Mouse (Mus musculus) MEL (cell line): ENCODE data around the gene Gale. TPM values are rescaled to one million over a fixed set of nuclear protein-coding genes. Genes with fewer than 3 reads are reported as not detected.
A peak's percentile ranks its signal among the peaks of the same experiment; 100 is the strongest.

Source experiments
- DNase-seq: peaks from one replicate; pipeline ENCODE4 v3.0.0; 2011; ENCODE audit warnings: low read depth, low spot score
- H3K27ac ChIP-seq: 2 replicates; pipeline ENCODE4 v1.5.1; 2012; ENCODE audit warnings: low read depth, mild to moderate bottlenecking, control low read depth, low read length, moderate library complexity; ENCODE audit not compliant: control insufficient read depth
- H3K27me3 ChIP-seq, 2 experiments: fragments of 150-350 bp in 1 of 2; sonication (generic) in 1 of 2; 2 replicates each; pipeline ENCODE4 v1.6.1; 2012; ENCODE audit warnings: low read length in 2 of 2, mild to moderate bottlenecking in 2 of 2, improper control_type of control experiment in 1 of 2, moderate library complexity in 1 of 2; ENCODE audit not compliant: insufficient read depth in 2 of 2, control insufficient read depth in 1 of 2
- H3K36me3 ChIP-seq, 2 experiments: 2 replicates each; pipeline ENCODE4 v1.6.1; 2012 to 2014; ENCODE audit warnings: low read length in 2 of 2, improper control_type of control experiment in 1 of 2, inconsistent platforms in 1 of 2, mild to moderate bottlenecking in 1 of 2; ENCODE audit not compliant: insufficient read depth in 2 of 2, control insufficient read depth in 1 of 2
- H3K4me1 ChIP-seq, 2 experiments: fragments of 150-350 bp in 1 of 2; sonication (generic) in 1 of 2; 2 replicates each; pipeline ENCODE4 v1.6.1; 2012; ENCODE audit warnings: low read length in 2 of 2, improper control_type of control experiment in 1 of 2, mild to moderate bottlenecking in 1 of 2; ENCODE audit not compliant: insufficient read depth in 2 of 2, control insufficient read depth in 1 of 2
- H3K4me3 ChIP-seq, 2 experiments: fragments of 150-350 bp in 1 of 2; sonication (generic) in 1 of 2; 2 replicates each; pipeline ENCODE4 v1.5.1; 2012; ENCODE audit warnings: low read depth in 2 of 2, low read length in 2 of 2, mild to moderate bottlenecking in 2 of 2, moderate library complexity in 2 of 2, control low read depth in 1 of 2, improper control_type of control experiment in 1 of 2; ENCODE audit not compliant: control insufficient read depth in 1 of 2, insufficient read depth in 1 of 2
- H3K79me2 ChIP-seq: 2 replicates; pipeline ENCODE4 v1.6.1; 2012; ENCODE audit warnings: mild to moderate bottlenecking, low read length, moderate library complexity; ENCODE audit not compliant: control insufficient read depth, poor library complexity, insufficient read depth
- H3K9ac ChIP-seq: 2 replicates; pipeline ENCODE4 v1.6.1; 2012; ENCODE audit warnings: low read depth, mild to moderate bottlenecking, control low read depth, low read length, moderate library complexity; ENCODE audit not compliant: control insufficient read depth, poor library complexity, severe bottlenecking
- H3K9me3 ChIP-seq: fragments of 150-350 bp; sonication (generic); replicated peaks from 2 replicates; pipeline ENCODE4 v1.6.1; 2012; ENCODE audit warnings: mild to moderate bottlenecking, low read length, improper control_type of control experiment, moderate library complexity; ENCODE audit not compliant: insufficient read depth
- BHLHE40 ChIP-seq: IDR thresholded peaks from 2 replicates; pipeline ENCODE4 v1.6.1; 2012; ENCODE audit warnings: low read depth, mild to moderate bottlenecking, inconsistent platforms, low read length, improper control_type of control experiment, borderline replicate concordance
- CHD1 ChIP-seq: IDR thresholded peaks from 2 replicates; pipeline ENCODE4 v1.6.1; 2012; ENCODE audit warnings: low read depth, mild to moderate bottlenecking, inconsistent platforms, low read length, improper control_type of control experiment
- E2F4 ChIP-seq: IDR thresholded peaks from 2 replicates; pipeline ENCODE4 v1.6.1; 2011; ENCODE audit warnings: low read depth, low read length, improper control_type of control experiment, borderline replicate concordance
- ELF1 ChIP-seq: IDR thresholded peaks from 2 replicates; pipeline ENCODE4 v1.6.1; 2014; ENCODE audit warnings: low read depth, mild to moderate bottlenecking, inconsistent platforms, low read length, improper control_type of control experiment, moderate library complexity
- EP300 ChIP-seq, 2 experiments: IDR thresholded peaks; 2 replicates each; pipeline ENCODE4 v1.6.1; 2011; ENCODE audit warnings: improper control_type of control experiment in 2 of 2, low read length in 2 of 2, low read depth in 1 of 2, mild to moderate bottlenecking in 1 of 2
- GABPA ChIP-seq: IDR thresholded peaks from 2 replicates; pipeline ENCODE4 v1.6.1; 2012; ENCODE audit warnings: low read depth, mild to moderate bottlenecking, inconsistent platforms, low read length, improper control_type of control experiment, moderate library complexity
- GATA1 ChIP-seq: IDR thresholded peaks from 2 replicates; pipeline ENCODE4 v1.6.1; 2011; ENCODE audit warnings: low read depth, low read length, improper control_type of control experiment
- JUND ChIP-seq: IDR thresholded peaks from 2 replicates; pipeline ENCODE4 v1.6.1; 2011; ENCODE audit warnings: low read depth, mild to moderate bottlenecking, improper control_type of control experiment, low read length
- MAX ChIP-seq: IDR thresholded peaks from 2 replicates; pipeline ENCODE4 v1.6.1; 2011; ENCODE audit warnings: low read length, improper control_type of control experiment
- MEF2A ChIP-seq: IDR thresholded peaks from 2 replicates; pipeline ENCODE4 v1.6.1; 2014; ENCODE audit warnings: low read depth, mild to moderate bottlenecking, inconsistent platforms, low read length, improper control_type of control experiment; ENCODE audit not compliant: poor library complexity, insufficient replicate concordance, severe bottlenecking; ENCODE audit errors: extremely low read depth
- MXI1 ChIP-seq: IDR thresholded peaks from 2 replicates; pipeline ENCODE4 v1.6.1; 2011; ENCODE audit warnings: mild to moderate bottlenecking, low read depth, low read length, improper control_type of control experiment
- MYB ChIP-seq: IDR thresholded peaks from 2 replicates; pipeline ENCODE4 v1.6.1; 2011; ENCODE audit warnings: mild to moderate bottlenecking, low read depth, low read length, improper control_type of control experiment
- MYC ChIP-seq: IDR thresholded peaks from 2 replicates; pipeline ENCODE4 v1.6.1; 2011; ENCODE audit warnings: low read depth, mild to moderate bottlenecking, low read length, improper control_type of control experiment, moderate library complexity
- NRF1 ChIP-seq: IDR thresholded peaks from 2 replicates; pipeline ENCODE4 v1.6.1; 2014; ENCODE audit warnings: low read depth, mild to moderate bottlenecking, inconsistent platforms, low read length, improper control_type of control experiment, moderate library complexity; ENCODE audit not compliant: poor library complexity, insufficient read depth, severe bottlenecking
- POLR2AphosphoS5 ChIP-seq: IDR thresholded peaks from 2 replicates; pipeline ENCODE4 v1.6.1; 2012; ENCODE audit warnings: low read depth, borderline replicate concordance, mild to moderate bottlenecking, inconsistent platforms, low read length, moderate library complexity, mixed read lengths
- RAD21 ChIP-seq: IDR thresholded peaks from 2 replicates; pipeline ENCODE4 v1.6.1; 2011; ENCODE audit warnings: mild to moderate bottlenecking, low read depth, low read length, improper control_type of control experiment
- RCOR1 ChIP-seq: IDR thresholded peaks from 2 replicates; pipeline ENCODE4 v1.6.1; 2012; ENCODE audit warnings: low read depth, mild to moderate bottlenecking, inconsistent platforms, low read length, improper control_type of control experiment
- TAL1 ChIP-seq: IDR thresholded peaks from 2 replicates; pipeline ENCODE4 v1.6.1; 2012; ENCODE audit warnings: mild to moderate bottlenecking, inconsistent platforms, low read length, moderate library complexity, mixed read lengths
- TCF12 ChIP-seq: IDR thresholded peaks from 2 replicates; pipeline ENCODE4 v1.6.1; 2014; ENCODE audit warnings: low read depth, mild to moderate bottlenecking, inconsistent platforms, low read length, improper control_type of control experiment, moderate library complexity
- UBTF ChIP-seq: IDR thresholded peaks from 2 replicates; pipeline ENCODE4 v1.6.1; 2012; ENCODE audit warnings: low read depth, mild to moderate bottlenecking, inconsistent platforms, low read length, improper control_type of control experiment, moderate library complexity, borderline replicate concordance; ENCODE audit not compliant: insufficient read depth
- USF2 ChIP-seq, 2 experiments: IDR thresholded peaks; 2 replicates each; pipeline ENCODE4 v1.6.1; 2011 to 2012; ENCODE audit warnings: improper control_type of control experiment in 2 of 2, low read length in 2 of 2, borderline replicate concordance in 1 of 2, inconsistent platforms in 1 of 2, low read depth in 1 of 2, mild to moderate bottlenecking in 1 of 2; ENCODE audit not compliant: insufficient read depth in 1 of 2
- ZKSCAN1 ChIP-seq: IDR thresholded peaks from 2 replicates; pipeline ENCODE4 v1.6.1; 2012; ENCODE audit warnings: low read depth, mild to moderate bottlenecking, inconsistent platforms, low read length, improper control_type of control experiment, moderate library complexity
- ZMIZ1 ChIP-seq: IDR thresholded peaks from 2 replicates; pipeline ENCODE4 v1.6.1; 2012; ENCODE audit warnings: low read depth, mild to moderate bottlenecking, inconsistent platforms, low read length, improper control_type of control experiment, moderate library complexity
- polyA plus RNA-seq, 2 experiments: library from polyadenylated mRNA; stranded (reverse) in 1 of 2; unstranded in 1 of 2; fragments of >175 nt in 1 of 2; fragments of >200 nt in 1 of 2; gene quantifications; 2 replicates each; pipeline versions ENCODE4 v1.2.1 to v1.2.4; 2012; ENCODE audit warnings: low replicate concordance in 2 of 2, low read depth in 1 of 2; ENCODE audit not compliant: insufficient read length in 2 of 2, insufficient read depth in 1 of 2, missing spikeins in 1 of 2
- total RNA-seq: library from RNA; depleted of rRNA; stranded (reverse); fragments of 300-350 nt; gene quantifications from 2 replicates; pipeline ENCODE4 v1.2.3, GENCODE M21; 2012

The Gale gene
- total and polyA plus RNA-seq, 3 experiments, result 24.5 to 31.2 TPM; not detected in 1

- DNase-seq, result no peak
- no peak overlapping the region for H3K9ac ChIP-seq
- no peak for TF ChIP-seq JUND
- no peak for TF ChIP-seq E2F4
- no peak overlapping the region for H3K4me3 ChIP-seq
- no peak overlapping the region for H3K27ac ChIP-seq
- H3K79me2 ChIP-seq, result no peaks in the 10 kb centered on the region
- H3K9me3 ChIP-seq, result no peaks in the 10 kb centered on the region
- H3K27me3 ChIP-seq, result no peaks in the 10 kb centered on the region
- 0 out of 4 replicates have a peak, but pooled peaks cover 0 to 2% of the 10 kb centered on the region in 2 experiments for H3K4me1 ChIP-seq
- H3K36me3 ChIP-seq, result peaks cover 0 to 3% of the 10 kb centered on the region in 2 experiments; a peak in 1 of 4 replicates
These were observed 31.6 kb downstream of the Gale start for GRCm38 (mm10) chr4:135995118-135995517.

GRCm38 (mm10) chr4:136004107-136004675 is 40.7 kb downstream of the Gale start:
- Histone ChIP-seq H3K27me3 (no peaks in the 10 kb centered on the region), H3K27ac (no peak overlapping the region), H3K4me3 (no peak overlapping the region), H3K79me2 (no peaks in the 10 kb centered on the region), H3K36me3 (peaks cover 5 to 25% of the 10 kb centered on the region in 2 experiments), H3K9ac (no peak overlapping the region), H3K9me3 (no peaks in the 10 kb centered on the region), H3K4me1 (peaks cover 0 to 3% of the 10 kb centered on the region in 2 experiments; a peak in 1 of 4 replicates)
- TF ChIP-seq MAX (no peak), GATA1 (no peak), ELF1 (no peak), EP300 (IDR thresholded peaks at IDR 0.05; ENCODE audit: low read depth in 1 of 2, low read length in 2 of 2) (peak; percentile 27 to 49; a peak in 3 of 4 replicates), TAL1 (peak; percentile 60), GABPA (no peak), MYC (no peak), ZMIZ1 (no peak), ZKSCAN1 (no peak), MXI1 (no peak)
- peak; percentile 67 for DNase-seq

- H3K36me3 ChIP-seq, result peaks cover 5 to 26% of the 10 kb centered on the region in 2 experiments
- peaks cover 0 to 3% of the 10 kb centered on the region in 2 experiments; a peak in 1 of 4 replicates for H3K4me1 ChIP-seq
- no peak for DNase-seq
- H3K9me3 ChIP-seq, result no peaks in the 10 kb centered on the region
- no peak overlapping the region for H3K4me3 ChIP-seq
- no peak overlapping the region for H3K9ac ChIP-seq
- H3K79me2 ChIP-seq, result no peaks in the 10 kb centered on the region
- H3K27me3 ChIP-seq, result no peaks in the 10 kb centered on the region
- H3K27ac ChIP-seq, result no peak overlapping the region
- TF ChIP-seq USF2 (IDR thresholded peaks at IDR 0.05; ENCODE audit: borderline replicate concordance in 1 of 2, insufficient read depth in 1 of 2, low read depth in 1 of 2, low read length in 2 of 2) (no peak), TCF12 (no peak), UBTF (no peak), GABPA (no peak), POLR2AphosphoS5 (no peak), MYC (no peak), CHD1 (no peak), NRF1 (no peak), MXI1 (no peak), ZMIZ1 (no peak), ELF1 (no peak), MYB (no peak), BHLHE40 (no peak), MEF2A (no peak), RAD21 (no peak), E2F4 (no peak), RCOR1 (no peak)
These were observed 41.4 kb downstream of the Gale start for GRCm38 (mm10) chr4:136004921-136005320.
